Mouse (Mus musculus): ENCODE results near the gene Wrnip1.
"Not testable (repeated sequence)": the region's sequence is repeated elsewhere in the genome, so short reads cannot be mapped to it uniquely, and the experiment has no call there.

The Wrnip1 gene

DNA sequence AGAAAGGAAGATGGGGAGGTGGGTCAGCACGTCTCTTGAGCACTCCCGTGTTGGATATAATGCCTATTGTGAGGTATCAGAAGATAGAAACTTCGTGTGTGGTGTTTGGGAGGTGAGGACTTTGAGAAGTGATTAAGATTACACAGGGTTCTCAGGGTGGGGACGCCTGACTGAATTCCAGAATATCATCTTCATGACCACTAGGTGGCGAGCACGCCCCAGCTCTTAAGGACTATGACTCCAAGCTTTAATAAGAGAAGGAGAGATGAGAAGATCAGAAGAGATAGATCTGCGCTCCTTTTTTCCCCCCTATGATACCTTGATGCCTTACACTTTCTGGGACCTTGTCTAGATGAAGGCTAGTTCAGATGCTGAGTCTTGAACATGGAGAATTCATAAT, 50.1 kb downstream of the Wrnip1 start:
- peak; percentile 44 to 56 for DNase-seq (ENCODE audit: low spot score in 2 of 2)

- no peak for DNase-seq (ENCODE audit: low spot score in 2 of 2)
Measured at GRCm38 (mm10) chr13:32852539-32852938, 50.7 kb downstream of the Wrnip1 start.

DNA sequence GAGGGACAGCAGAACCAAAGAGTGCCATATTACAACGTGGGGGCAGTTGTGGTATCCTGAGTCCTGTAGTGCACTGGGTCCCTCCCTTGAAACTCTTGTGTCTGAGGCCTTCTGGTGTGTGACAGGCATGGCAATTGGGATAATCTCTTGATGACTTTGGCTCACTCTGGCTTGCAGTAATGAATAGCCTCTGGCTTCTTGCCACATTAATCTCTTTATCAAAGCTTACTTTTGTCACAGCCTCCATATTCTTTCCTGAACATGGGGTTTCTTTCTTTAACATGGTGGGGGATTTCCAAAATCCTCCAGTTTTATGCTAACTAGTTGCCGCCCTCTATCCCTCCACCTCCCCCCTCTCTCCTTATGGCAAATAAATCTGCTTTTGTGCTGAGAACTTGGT, 51.2 kb downstream of the Wrnip1 start:
- no peak for DNase-seq (ENCODE audit: low spot score in 2 of 2)

GRCm38 (mm10) chr13:32860821-32861220, 59.0 kb downstream of the Wrnip1 start:
- DNase-seq (ENCODE audit: low spot score in 2 of 2), result no peak

- DNase-seq (ENCODE audit: low spot score in 2 of 2), result no peak
Measured at GRCm38 (mm10) chr13:32863456-32863855, 61.6 kb downstream of the Wrnip1 start.

GRCm38 (mm10) chr13:32864529-32864928, 62.7 kb downstream of the Wrnip1 start:
- not testable (repeated sequence) for DNase-seq (ENCODE audit: low spot score in 2 of 2)

- no peak for DNase-seq (ENCODE audit: low spot score in 2 of 2)
Measured at GRCm38 (mm10) chr13:32865591-32865990, 63.8 kb downstream of the Wrnip1 start.

GRCm38 (mm10) chr13:32866484-32866883, 64.6 kb downstream of the Wrnip1 start:
- peak; percentile 74 to 84 for DNase-seq (ENCODE audit: low spot score in 2 of 2)

- no peak for DNase-seq (ENCODE audit: low spot score in 2 of 2)
Measured at GRCm38 (mm10) chr13:32867030-32867429, 65.2 kb downstream of the Wrnip1 start.

DNA sequence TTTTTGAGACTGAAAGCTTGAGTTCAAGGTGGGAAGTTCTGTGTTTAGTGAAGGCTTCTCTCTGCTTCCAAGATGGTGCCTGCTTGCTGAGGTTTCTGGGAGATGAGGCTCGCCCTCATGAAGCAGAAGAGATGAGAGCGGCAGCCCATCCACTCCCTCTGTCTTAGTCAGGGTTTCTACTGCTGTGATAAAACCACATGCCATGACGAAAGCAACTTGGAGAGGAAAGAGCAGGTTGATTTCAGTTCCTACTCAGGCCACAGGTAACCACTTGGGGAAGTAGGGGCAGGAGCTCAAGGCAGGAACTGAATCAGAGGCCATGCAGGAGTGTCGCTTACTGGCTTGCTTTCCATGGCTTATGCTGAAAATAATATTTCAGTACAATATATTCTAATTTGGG, 66.4 kb downstream of the Wrnip1 start:
- DNase-seq (ENCODE audit: low spot score in 2 of 2), result not testable (repeated sequence)

GRCm38 (mm10) chr13:32868843-32869242, 67.0 kb downstream of the Wrnip1 start:
- no peak for DNase-seq (ENCODE audit: low spot score in 2 of 2)

Measured in right cerebral cortex, postnatal 10 days (tissue).